Mouse (Mus musculus) C2C12 (cell line): Measurements from ENCODE around the gene Cyp2f2. TPM values are rescaled to one million over a fixed set of nuclear protein-coding genes. Genes with fewer than 3 reads are reported as not detected.

Source experiments
- H3K27me3 ChIP-seq: one replicate; pipeline ENCODE4 v1.6.1; 2011; ENCODE audit not compliant: control insufficient read depth, insufficient read depth, insufficient read length
- H3K36me3 ChIP-seq: one replicate; pipeline ENCODE4 v1.6.1; 2011; ENCODE audit not compliant: control insufficient read depth, insufficient read depth
- H3K4me3 ChIP-seq: one replicate; pipeline ENCODE4 v1.5.1; 2011; ENCODE audit warnings: mild to moderate bottlenecking, control low read depth; ENCODE audit not compliant: poor library complexity, insufficient read depth, severe bottlenecking
- H3K79me2 ChIP-seq: one replicate; pipeline ENCODE4 v1.6.1; 2011; ENCODE audit not compliant: control insufficient read depth, insufficient read depth
- H3K79me3 ChIP-seq: one replicate; pipeline ENCODE4 v1.6.1; 2011; ENCODE audit warnings: low read depth, control low read depth
- H3ac ChIP-seq: one replicate; pipeline ENCODE3; 2011; ENCODE audit warnings: low read depth; ENCODE audit not compliant: control insufficient read depth, insufficient read length
- CEBPB ChIP-seq: IDR thresholded peaks from one replicate; pipeline ENCODE4 v1.6.1; 2011; ENCODE audit warnings: low read depth, mild to moderate bottlenecking, control low read depth, moderate library complexity
- CTCF ChIP-seq: IDR thresholded peaks from one replicate; pipeline ENCODE4 v1.5.1; 2011; ENCODE audit not compliant: control insufficient read depth, insufficient read depth, insufficient read length
- FOSL1 ChIP-seq: IDR thresholded peaks from one replicate; pipeline ENCODE4 v1.8.0; 2011; ENCODE audit warnings: mild to moderate bottlenecking, low read length; ENCODE audit not compliant: poor library complexity, insufficient read depth, severe bottlenecking
- MAX ChIP-seq: IDR thresholded peaks from one replicate; pipeline ENCODE4 v1.6.1; 2011; ENCODE audit warnings: mild to moderate bottlenecking, control low read depth
- MYOD1 ChIP-seq: IDR thresholded peaks from one replicate; pipeline ENCODE4 v1.6.1; 2011; ENCODE audit warnings: low read depth; ENCODE audit not compliant: control insufficient read depth, insufficient read length
- MYOG ChIP-seq: IDR thresholded peaks from one replicate; pipeline ENCODE4 v1.6.1; 2011; ENCODE audit not compliant: control insufficient read depth, insufficient read length; ENCODE audit errors: extremely low read depth
- USF1 ChIP-seq: IDR thresholded peaks from one replicate; pipeline ENCODE4 v1.6.1; 2011; ENCODE audit warnings: low read depth, mild to moderate bottlenecking, control low read depth, moderate library complexity
- polyA plus RNA-seq: library from polyadenylated mRNA; unstranded; fragments of >200 nt; fragmentation: generic; extraction: Trizol; gene quantifications from one replicate; pipeline ENCODE4 v1.2.1, GENCODE M21; 2012; ENCODE audit warnings: missing spikeins

The Cyp2f2 gene
- polyA plus RNA-seq, 1 experiment = not detected

- Histone ChIP-seq H3K27me3 (no peaks in the 10 kb centered on the region), H3K79me2 (peaks cover 55% of the 10 kb centered on the region), H3ac (no peak overlapping the region), H3K4me3 (no peak overlapping the region), H3K79me3 (peaks cover 7% of the 10 kb centered on the region), H3K36me3 (peaks cover 5% of the 10 kb centered on the region)
- no peak for TF ChIP-seq CTCF
- no peak for TF ChIP-seq CEBPB
- TF ChIP-seq FOSL1 = no peak
- TF ChIP-seq MYOG = no peak
- no peak for TF ChIP-seq MAX
- no peak for TF ChIP-seq USF1
- no peak for TF ChIP-seq MYOD1
Measured at GRCm38 (mm10) chr7:27163450-27163805, 43.7 kb downstream of the Cyp2f2 start.

- peaks cover 7% of the 10 kb centered on the region for H3K79me3 ChIP-seq
- no peak overlapping the region for H3ac ChIP-seq
- H3K4me3 ChIP-seq = no peak overlapping the region
- peaks cover 55% of the 10 kb centered on the region for H3K79me2 ChIP-seq
- no peaks in the 10 kb centered on the region for H3K36me3 ChIP-seq
- no peaks in the 10 kb centered on the region for H3K27me3 ChIP-seq
- TF ChIP-seq CTCF = no peak
- TF ChIP-seq MYOG = no peak
- no peak for TF ChIP-seq CEBPB
- no peak for TF ChIP-seq USF1
- no peak for TF ChIP-seq MYOD1
- no peak for TF ChIP-seq FOSL1
- no peak for TF ChIP-seq MAX
Measured at GRCm38 (mm10) chr7:27164112-27164947, 44.6 kb downstream of the Cyp2f2 start.

GRCm38 (mm10) chr7:27165007-27165655 is 45.4 kb downstream of the Cyp2f2 start:
- TF ChIP-seq MYOG (no peak), CEBPB (no peak), MAX (no peak), MYOD1 (no peak), FOSL1 (no peak), USF1 (no peak), CTCF (no peak)
- no peaks in the 10 kb centered on the region for H3K36me3 ChIP-seq

GRCm38 (mm10) chr7:27165696-27166095 is 46.0 kb downstream of the Cyp2f2 start:
- Histone ChIP-seq H3ac (peak overlapping the region; percentile 90), H3K27me3 (no peaks in the 10 kb centered on the region), H3K4me3 (peak overlapping the region; percentile 69), H3K79me2 (peaks cover 49% of the 10 kb centered on the region), H3K36me3 (no peaks in the 10 kb centered on the region), H3K79me3 (peaks cover 7% of the 10 kb centered on the region)
- TF ChIP-seq CTCF (no peak), FOSL1 (no peak), MYOD1 (no peak), CEBPB (no peak), USF1 (no peak), MAX (no peak), MYOG (no peak)

More at GRCm38 (mm10) chr7:27165007-27165655, 45.4 kb downstream of the Cyp2f2 start:
- peaks cover 7% of the 10 kb centered on the region for H3K79me3 ChIP-seq
- peak overlapping the region; percentile 90 for H3ac ChIP-seq
- peaks cover 55% of the 10 kb centered on the region for H3K79me2 ChIP-seq
- H3K27me3 ChIP-seq = no peaks in the 10 kb centered on the region
- H3K4me3 ChIP-seq = peak overlapping the region; percentile 69

GRCm38 (mm10) chr7:27166229-27166613 is 46.5 kb downstream of the Cyp2f2 start:
- peak overlapping the region; percentile 90 for H3ac ChIP-seq
- H3K27me3 ChIP-seq = no peaks in the 10 kb centered on the region
- H3K79me2 ChIP-seq = peaks cover 44% of the 10 kb centered on the region
- H3K36me3 ChIP-seq = no peaks in the 10 kb centered on the region
- peaks cover 6% of the 10 kb centered on the region for H3K79me3 ChIP-seq
- peak overlapping the region; percentile 69 for H3K4me3 ChIP-seq
- TF ChIP-seq FOSL1 (no peak), MYOD1 (no peak), MAX (no peak), CTCF (no peak), MYOG (no peak), USF1 (no peak), CEBPB (no peak)
